In the genomic region with DNA sequence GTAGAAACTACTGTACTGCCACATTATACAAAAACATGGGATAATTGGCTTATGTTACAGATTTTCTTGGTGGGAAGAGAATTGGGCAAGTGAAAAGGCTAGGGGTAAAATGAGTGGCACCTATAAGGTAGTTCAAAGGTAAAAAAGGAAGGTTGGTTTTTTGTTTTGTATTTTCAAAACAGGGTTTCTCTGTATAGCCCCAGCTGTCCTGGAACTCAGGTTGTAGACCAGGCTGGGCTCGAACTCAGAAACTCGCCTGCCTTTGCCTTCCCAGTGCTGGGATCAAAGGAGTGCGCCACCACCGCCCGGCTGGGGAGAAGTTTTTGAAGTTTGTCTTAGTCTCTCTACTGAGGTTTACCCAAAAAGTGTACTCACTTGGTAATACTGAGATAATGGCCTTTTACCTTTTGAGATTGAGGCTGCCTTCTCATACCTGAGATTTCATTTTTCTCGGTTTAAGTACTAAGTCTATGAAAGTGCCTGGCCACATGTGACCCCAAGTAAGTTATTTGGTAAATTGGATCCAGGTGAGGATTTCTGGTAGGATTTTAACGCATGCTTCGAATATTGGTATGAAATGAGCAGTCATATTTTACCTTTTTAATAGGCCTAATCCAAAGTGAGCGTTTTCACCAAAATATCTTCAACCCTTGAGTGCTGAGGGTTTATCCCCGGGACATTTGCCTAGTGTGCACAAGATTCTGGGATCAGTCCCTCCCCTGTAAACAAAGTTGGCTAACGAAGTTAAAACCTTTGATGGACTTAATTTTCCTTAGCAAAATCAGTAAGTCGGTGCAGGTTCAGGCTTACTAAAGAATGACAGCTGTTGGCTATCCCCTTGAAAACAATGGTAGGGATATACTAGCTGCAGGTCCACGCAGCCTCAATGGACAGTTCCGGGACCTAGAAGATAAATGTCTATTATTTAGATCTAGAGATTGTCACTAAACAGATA, we compare ENCODE assay signal across 8 mouse cellular contexts. TPM values are rescaled to one million over a fixed set of nuclear protein-coding genes. Genes with fewer than 3 reads are reported as not detected.
DNase-seq lines count a peak whose midpoint lies in the region; ATAC-seq lines count a peak whose summit lies in the region.

No protein-coding gene starts in this region.

- no peaks in the 10 kb centered on the region for H3K4me1 ChIP-seq in forebrain, embryonic 11.5 days (replicated peaks; ENCODE audit: control insufficient read depth, insufficient read depth, low read length)
- H3K4me1 ChIP-seq in forebrain, embryonic 15.5 days: no peaks in the 10 kb centered on the region
- H3K4me1 ChIP-seq in intestine, embryonic 16.5 days (ENCODE audit: control insufficient read depth, insufficient read depth, low read length): no peaks in the 10 kb centered on the region

- H3K9ac ChIP-seq in forebrain, embryonic 11.5 days (ENCODE audit: low read length): no peak overlapping the region
- H3K9ac ChIP-seq in forebrain, embryonic 15.5 days (replicated peaks): no peak overlapping the region
- no peak overlapping the region for H3K9ac ChIP-seq in intestine, embryonic 16.5 days (ENCODE audit: low read depth, low read length)

- H3K27ac ChIP-seq in forebrain, embryonic 11.5 days (ENCODE audit: low read depth, low read length): no peak overlapping the region
- no peak overlapping the region for H3K27ac ChIP-seq in forebrain, embryonic 15.5 days (replicated peaks)
- H3K27ac ChIP-seq in intestine, embryonic 16.5 days (ENCODE audit: low read length): no peak overlapping the region; the same call in 1 of the 2 replicates

- intact Hi-C loops in left cerebral cortex, postnatal 25 days (cut with DNase I): loop anchor here (5.0 kb wide), 1 partner anchor 108 kb away; no protein-coding TSS in a partner anchor

- H3K27me3 ChIP-seq in forebrain, embryonic 11.5 days (ENCODE audit: control insufficient read depth, insufficient read depth, low read length): no peaks in the 10 kb centered on the region
- no peaks in the 10 kb centered on the region for H3K27me3 ChIP-seq in forebrain, embryonic 15.5 days
- no peaks in the 10 kb centered on the region for H3K27me3 ChIP-seq in intestine, embryonic 16.5 days (replicated peaks; ENCODE audit: control insufficient read depth, insufficient read depth, low read length)

- H3K4me2 ChIP-seq in forebrain, embryonic 11.5 days (ENCODE audit: low read depth, low read length, severe bottlenecking): no peak overlapping the region
- no peak overlapping the region for H3K4me2 ChIP-seq in forebrain, embryonic 15.5 days (replicated peaks)
- no peak overlapping the region for H3K4me2 ChIP-seq in intestine, embryonic 16.5 days (ENCODE audit: low read depth, low read length)

- H3K36me3 ChIP-seq in forebrain, embryonic 11.5 days (ENCODE audit: control insufficient read depth, insufficient read depth, low read length): peaks cover 2% of the 10 kb centered on the region; the same call in 1 of the 2 replicates
- H3K36me3 ChIP-seq in forebrain, embryonic 15.5 days: peaks cover 3% of the 10 kb centered on the region
- H3K36me3 ChIP-seq in intestine, embryonic 16.5 days (ENCODE audit: control insufficient read depth, insufficient read depth, low read length): no peaks in the 10 kb centered on the region

- WGBS in forebrain, embryonic 11.5 days: 40% methylated on average over 14 of the region's 14 CpGs
- WGBS in forebrain, embryonic 15.5 days: 35% methylated on average over 14 of the region's 14 CpGs
- WGBS in intestine, embryonic 16.5 days: 38% methylated on average over 14 of the region's 14 CpGs

- no peaks in the 10 kb centered on the region for H3K9me3 ChIP-seq in forebrain, embryonic 11.5 days (ENCODE audit: control insufficient read depth, low read length)
- no peaks in the 10 kb centered on the region for H3K9me3 ChIP-seq in forebrain, embryonic 15.5 days
- H3K9me3 ChIP-seq in intestine, embryonic 16.5 days (ENCODE audit: control insufficient read depth, low read length): no peaks in the 10 kb centered on the region

- H3K4me3 ChIP-seq in forebrain, embryonic 11.5 days (ENCODE audit: low read depth, low read length): no peak overlapping the region
- H3K4me3 ChIP-seq in forebrain, embryonic 15.5 days: no peak overlapping the region
- H3K4me3 ChIP-seq in intestine, embryonic 16.5 days (ENCODE audit: low read length): no peak overlapping the region

- DNase-seq in forebrain, embryonic 11.5 days (ENCODE audit: low spot score): peak; percentile 69
- peak; percentile 40 for DNase-seq in thymus, postnatal 14 days
- no peak for DNase-seq in thymus, postnatal 10 days (ENCODE audit: low spot score in 2 of 2)
- no peak for DNase-seq in left cerebral cortex, postnatal 25 days (ENCODE audit: low spot score in 2 of 2)
- no peak for DNase-seq in kidney, adult 18-20 months

- ATAC-seq in forebrain, embryonic 11.5 days (replicated peaks; ENCODE audit: low FRiP score): no peak
- ATAC-seq in forebrain, embryonic 15.5 days (replicated peaks): no peak; the same call in 1 of the 2 replicates
- 0 out of 2 replicates have a peak, but pooled peaks have one; percentile 23 for ATAC-seq in intestine, embryonic 16.5 days
- no peak for ATAC-seq in erythroblast, adult 5-6 weeks (replicated peaks; ENCODE audit: low FRiP score, poor library complexity, severe bottlenecking)

RNA-seq across cellular contexts. Expression of gene Hnrnpa3, which starts 10.7 kb away (rescaled TPM):
- 318 and 325 TPM in 2 replicates for polyA plus RNA-seq in forebrain, embryonic 11.5 days (2014; fragmentation: Nextera tagmentation; extraction: Ambion mirVana)
- polyA plus RNA-seq in forebrain, embryonic 15.5 days (2015; fragmentation: Nextera tagmentation; extraction: Ambion mirVana): 256 and 258 TPM in 2 replicates
- polyA plus RNA-seq in intestine, embryonic 16.5 days (2015; fragmentation: Nextera tagmentation; extraction: Ambion mirVana): 215 and 254 TPM in 2 replicates
- total RNA-seq in erythroblast, adult 5-6 weeks (2015; ENCODE audit: low replicate concordance): 181 and 187 TPM in 2 replicates
- 98.5 and 192 TPM in 2 replicates for total RNA-seq in erythroblast, adult 5-6 weeks (2017; ENCODE audit: low replicate concordance)
- 100 to 1,000 TPM; 279 to 295 TPM for total RNA-seq in left cerebral cortex, postnatal 25 days (2021)

RNA-seq across cellular contexts. Expression of gene Nfe2l2, which starts 34.7 kb away (rescaled TPM):
- polyA plus RNA-seq in forebrain, embryonic 11.5 days (2014; fragmentation: Nextera tagmentation; extraction: Ambion mirVana): 26.8 and 27.0 TPM in 2 replicates
- polyA plus RNA-seq in forebrain, embryonic 15.5 days (2015; fragmentation: Nextera tagmentation; extraction: Ambion mirVana): 13.3 and 14.3 TPM in 2 replicates
- 112 and 115 TPM in 2 replicates for polyA plus RNA-seq in intestine, embryonic 16.5 days (2015; fragmentation: Nextera tagmentation; extraction: Ambion mirVana)
- 52.5 and 91.5 TPM in 2 replicates for total RNA-seq in erythroblast, adult 5-6 weeks (2015; ENCODE audit: low replicate concordance)
- 30.5 and 34.6 TPM in 2 replicates for total RNA-seq in erythroblast, adult 5-6 weeks (2017; ENCODE audit: low replicate concordance)
- total RNA-seq in left cerebral cortex, postnatal 25 days (2021): 10 to 100 TPM; 11.5 to 12.1 TPM

Comparison
In these comparisons a context has a peak if more than half of its experiments do, and no peak if none do; other contexts are left out.
1. DNase-seq: peak in forebrain, embryonic 11.5 days (single experiment) and thymus, postnatal 14 days (single experiment); none in thymus, postnatal 10 days (0 of 2), left cerebral cortex, postnatal 25 days (0 of 2) and kidney, adult 18-20 months (single experiment).